Mouse (Mus musculus): Measurements from ENCODE around the gene Reck.

DNA sequence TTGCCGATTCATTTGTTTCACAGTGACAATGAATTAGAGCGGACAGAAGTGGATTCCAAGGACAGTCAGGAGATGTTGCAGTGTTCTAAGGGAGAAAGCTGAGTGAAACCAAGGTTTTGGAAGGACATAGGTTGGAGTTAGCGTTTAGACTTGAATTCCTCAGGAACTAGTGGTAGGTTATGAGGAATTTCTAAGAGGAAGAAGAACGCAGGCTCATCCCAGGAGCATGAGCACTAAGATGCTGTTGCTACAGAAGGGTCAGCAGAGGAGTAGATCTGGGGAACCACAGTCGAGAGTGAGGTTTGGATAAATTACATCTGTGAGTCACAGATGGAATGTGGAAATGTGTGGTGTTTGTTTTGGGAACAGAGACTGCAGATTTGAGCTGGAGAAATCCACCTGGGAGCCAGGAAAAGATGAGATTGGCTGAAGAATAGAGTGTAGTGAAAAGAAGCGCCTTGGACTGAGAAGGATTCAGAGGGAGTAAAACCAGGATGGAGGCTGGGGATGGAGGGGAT lies 101.0 kb downstream of the Reck start:
- TF ChIP-seq JUND (IDR thresholded peaks at IDR 0.05; ENCODE audit: low read depth, low read length) (no peak), KAT2A (conservative IDR thresholded peaks at IDR 0.05; ENCODE audit: low read depth, low read length) (no peak), CTCF (IDR thresholded peaks at IDR 0.05 in 2 of 3, conservative IDR thresholded peaks at IDR 0.05 in 1 of 3; ENCODE audit: control insufficient read depth in 1 of 3, insufficient read depth in 1 of 3, low read depth in 2 of 3, low read length in 3 of 3, poor library complexity in 1 of 3, severe bottlenecking in 1 of 3) (no peak), RAD21 (IDR thresholded peaks at IDR 0.05; ENCODE audit: low read depth, low read length) (no peak), CHD2 (IDR thresholded peaks at IDR 0.05; ENCODE audit: low read length) (no peak), POLR2A (IDR thresholded peaks at IDR 0.05; ENCODE audit: control insufficient read depth in 1 of 2, insufficient read depth in 1 of 2, low read depth in 1 of 2, low read length in 2 of 2, poor library complexity in 1 of 2) (no peak)

Data from MEL (cell line).